12 mouse cellular contexts compared by ENCODE assay signal in the genomic region with DNA sequence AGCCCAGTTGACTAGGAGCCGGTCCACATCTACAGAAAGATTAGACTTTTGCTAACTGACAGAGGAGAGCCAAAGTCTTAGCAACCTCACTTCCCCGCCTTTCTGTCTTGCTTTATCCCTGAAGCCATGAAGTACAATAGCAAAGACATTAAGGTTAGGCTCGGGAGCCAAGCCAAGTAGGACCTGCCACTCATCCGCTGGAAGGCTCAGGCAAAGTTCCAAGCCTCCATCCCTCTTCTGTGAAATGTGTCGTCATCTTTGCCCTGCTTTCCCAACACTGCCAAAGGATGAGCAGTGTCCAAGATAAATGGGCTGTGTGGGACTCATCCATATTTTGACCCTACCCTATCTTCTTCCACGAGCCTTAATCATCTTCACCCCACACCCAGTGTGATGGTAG.
DNase-seq lines count a peak whose midpoint lies in the region; ATAC-seq lines count a peak whose summit lies in the region.
"Had no signal": no experiment of that assay in that cellular context is flagged by ENCODE, and none has a peak within 500 bp of the region (broad histone marks: within the 10 kb centered on the region; RNA-seq: fewer than 3 reads in every experiment).

No protein-coding gene starts in this region.

- DNase-seq in intestine, embryonic 14.5 days (ENCODE audit: low spot score) = no peak
- DNase-seq in ovary, postnatal 10 days (ENCODE audit: low spot score) = peak; percentile 9
- no peak for DNase-seq in ovary, adult 18-20 months (ENCODE audit: low spot score)
- peak; percentile 45 for DNase-seq in fat pad, adult 2 months (ENCODE audit: extremely low read depth, low read depth, low spot score)
- peak; percentile 42 to 57 for DNase-seq in lung, postnatal 4 days
- no peak for DNase-seq in right cerebral cortex, postnatal 36 days (ENCODE audit: low spot score in 2 of 2)
- no peak for DNase-seq in urinary bladder, postnatal 25 days (ENCODE audit: low spot score)
- DNase-seq: kidney, adult 2 months had no signal

- H3K27ac ChIP-seq in intestine, embryonic 14.5 days (ENCODE audit: low read depth) = 0 out of 2 replicates have a peak overlapping the region, but pooled peaks have one; percentile 0
- H3K27ac ChIP-seq in intestine, embryonic 15.5 days = no peak overlapping the region
- H3K27ac ChIP-seq: heart, adult 2 months; neural tube, embryonic 15.5 days had no signal

- H3K36me3 ChIP-seq in intestine, embryonic 14.5 days (ENCODE audit: control insufficient read depth, insufficient read depth, low read length) = no peaks in the 10 kb centered on the region
- no peaks in the 10 kb centered on the region for H3K36me3 ChIP-seq in intestine, embryonic 15.5 days
- H3K36me3 ChIP-seq: neural tube, embryonic 15.5 days had no signal

- no peaks in the 10 kb centered on the region for H3K27me3 ChIP-seq in intestine, embryonic 14.5 days (replicated peaks; ENCODE audit: control insufficient read depth, insufficient read depth, low read length)
- no peaks in the 10 kb centered on the region for H3K27me3 ChIP-seq in intestine, embryonic 15.5 days (replicated peaks)
- H3K27me3 ChIP-seq: CH12.LX had no signal

- no peak overlapping the region for H3K4me2 ChIP-seq in intestine, embryonic 14.5 days (ENCODE audit: low read length)
- no peak overlapping the region for H3K4me2 ChIP-seq in intestine, embryonic 15.5 days (replicated peaks)
- H3K4me2 ChIP-seq: neural tube, embryonic 15.5 days had no signal

- H3K4me1 ChIP-seq in intestine, embryonic 14.5 days (replicated peaks; ENCODE audit: control insufficient read depth, insufficient read depth, low read length) = peaks cover 21% of the 10 kb centered on the region
- 0 out of 2 replicates have a peak, but pooled peaks cover 2% of the 10 kb centered on the region for H3K4me1 ChIP-seq in intestine, embryonic 15.5 days (replicated peaks)

- H3K4me3 ChIP-seq in intestine, embryonic 14.5 days (ENCODE audit: low read depth, low read length) = no peak overlapping the region
- no peak overlapping the region for H3K4me3 ChIP-seq in intestine, embryonic 15.5 days (replicated peaks)
- H3K4me3 ChIP-seq: heart, adult 2 months; neural tube, embryonic 15.5 days had no signal

- no peak overlapping the region for H3K9ac ChIP-seq in intestine, embryonic 14.5 days (ENCODE audit: low read length)
- H3K9ac ChIP-seq in intestine, embryonic 15.5 days = no peak overlapping the region
- H3K9ac ChIP-seq: neural tube, embryonic 15.5 days had no signal

- WGBS in intestine, embryonic 14.5 days = 73% methylated on average over 6 of the region's 6 CpGs
- WGBS in intestine, embryonic 15.5 days = 78% methylated on average over 6 of the region's 6 CpGs

- H3K9me3 ChIP-seq in intestine, embryonic 14.5 days (ENCODE audit: control insufficient read depth, low read length) = no peaks in the 10 kb centered on the region
- no peaks in the 10 kb centered on the region for H3K9me3 ChIP-seq in intestine, embryonic 15.5 days
- H3K9me3 ChIP-seq: neural tube, embryonic 15.5 days had no signal

- no peak for ATAC-seq in intestine, embryonic 14.5 days (replicated peaks; ENCODE audit: low FRiP score, low TSS enrichment, low read depth)
- ATAC-seq in intestine, embryonic 15.5 days = no peak

Comparison
In these comparisons a context has a peak if more than half of its experiments do, and no peak if none do; other contexts are left out.
1. DNase-seq: peak in ovary, postnatal 10 days (single experiment), fat pad, adult 2 months (single experiment) and lung, postnatal 4 days (2 of 2); none in intestine, embryonic 14.5 days (single experiment), ovary, adult 18-20 months (single experiment), right cerebral cortex, postnatal 36 days (0 of 2) and urinary bladder, postnatal 25 days (single experiment).